Mouse (Mus musculus) spleen, adult 10 weeks (tissue): ENCODE measurements around the gene Fndc3b. TPM values are rescaled to one million over a fixed set of nuclear protein-coding genes. Genes with fewer than 3 reads are reported as not detected.

Experiments
- polyA plus RNA-seq: library from polyadenylated mRNA; stranded (reverse); fragments of 350-450 nt; fragmentation: Illumina TruSeq; extraction: RNeasy Lipid Tissue Mini Kit (QIAGEN cat#74804); gene quantifications from one replicate; pipeline ENCODE4 v1.2.3, GENCODE M21; 2015; ENCODE audit warnings: low replicate concordance; ENCODE audit not compliant: insufficient read depth

Gene Fndc3b
- polyA plus RNA-seq, result 11.1 TPM

DNA sequence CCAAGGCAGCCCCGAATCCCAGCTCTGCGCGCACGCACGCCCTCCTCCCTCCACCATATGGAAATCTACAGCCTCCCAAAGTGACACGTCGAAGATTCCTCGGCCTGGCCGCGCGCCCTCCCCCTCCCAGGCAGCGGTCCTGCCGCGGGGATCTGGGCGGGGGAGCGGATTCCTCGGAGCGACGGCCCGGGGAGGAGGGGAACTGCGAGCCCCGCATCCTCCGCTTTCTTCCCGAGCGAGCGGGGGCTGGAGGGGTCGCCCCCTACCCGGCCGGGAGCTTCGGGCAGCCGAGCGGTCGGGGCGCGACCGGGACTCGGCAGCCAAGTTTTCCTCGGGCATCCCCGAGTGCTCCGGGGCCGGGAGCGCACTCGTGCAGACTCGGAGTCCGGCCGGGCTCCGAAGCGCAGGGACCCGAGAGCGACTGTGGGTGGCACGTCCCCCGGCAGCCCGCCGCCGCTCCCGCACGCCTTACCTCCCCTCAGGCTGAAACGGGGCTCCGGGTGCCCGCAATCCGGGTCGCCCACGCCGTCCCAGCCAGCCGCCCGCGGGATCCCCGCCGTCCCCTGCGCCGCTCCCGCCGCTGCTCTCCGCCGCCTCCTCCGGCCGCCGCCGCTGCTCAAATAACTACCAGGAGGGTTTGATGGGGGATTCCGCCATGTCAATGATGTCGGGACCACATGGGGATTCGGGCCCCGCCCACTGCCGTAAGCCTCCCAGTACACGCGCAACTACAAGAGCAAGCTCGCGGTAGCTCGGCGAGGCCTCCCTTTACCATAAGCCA is at the start of gene Fndc3b:
Gene Fndc3b, minus strand, starts transcription at position 660 of the 781 bp plus-strand sequence.

DNA sequence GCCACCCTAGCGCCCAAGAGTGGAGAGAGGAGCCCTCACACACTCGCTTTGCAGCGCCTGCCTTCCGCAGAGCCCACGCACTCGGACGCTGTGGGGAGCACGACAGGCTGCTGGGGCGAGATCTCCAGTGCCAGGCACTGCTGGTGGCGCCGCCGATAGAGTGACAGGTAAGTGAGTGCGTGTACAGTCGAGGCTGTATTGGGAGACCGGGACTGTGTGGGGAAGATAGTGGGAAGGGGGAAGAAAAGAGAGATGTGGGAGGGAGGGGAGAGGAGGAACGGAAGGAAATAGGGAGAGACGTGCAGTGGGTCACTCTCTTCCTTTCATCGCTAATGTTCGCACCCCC is 339.9 kb downstream of the Fndc3b start, which contains the start of gene Ghsr:
Gene Ghsr, plus strand, starts transcription at position 76 of the 346 bp plus-strand sequence.

Other genes with a start within 250 kb of the Fndc3b start
- gene Tmem212, start 185.1 kb upstream of the Fndc3b start, polyA plus RNA-seq, result not detected
- gene Pld1, start 227.4 kb upstream of the Fndc3b start, polyA plus RNA-seq, result 7.5 TPM